Mouse (Mus musculus) neural tube, embryonic 10.5 days (tissue): ENCODE results near the gene Borcs8.

Experiments used
- DNase-seq: peaks from one replicate; pipeline ENCODE4 v3.0.0-alpha.2; 2017; ENCODE audit warnings: low spot score; ENCODE audit errors: extremely low spot score

The Borcs8 gene

GRCm38 (mm10) chr8:70179082-70179481, 39.8 kb downstream of the Borcs8 start:
- DNase-seq: no peak

GRCm38 (mm10) chr8:70181212-70181902, 42.1 kb downstream of the Borcs8 start:
- no peak for DNase-seq

- peak; percentile 42 for DNase-seq
These were observed 42.6 kb downstream of the Borcs8 start for GRCm38 (mm10) chr8:70181903-70182252.

GRCm38 (mm10) chr8:70183194-70183593, 43.9 kb downstream of the Borcs8 start:
- DNase-seq: no peak

- no peak for DNase-seq
These were observed 49.4 kb downstream of the Borcs8 start for GRCm38 (mm10) chr8:70188707-70189106.

GRCm38 (mm10) chr8:70193238-70193637, 53.9 kb downstream of the Borcs8 start:
- no peak for DNase-seq

GRCm38 (mm10) chr8:70194191-70194590, 54.9 kb downstream of the Borcs8 start:
- no peak for DNase-seq

GRCm38 (mm10) chr8:70195762-70196161, 56.5 kb downstream of the Borcs8 start:
- no peak for DNase-seq
